Mouse (Mus musculus): ENCODE data around the gene Car8.

GRCm38 (mm10) chr4:8111891-8112290, 127.0 kb downstream of the Car8 start:
- TF ChIP-seq CTCF (conservative IDR thresholded peaks at IDR 0.05; ENCODE audit: insufficient read depth, insufficient read length, low read depth, low read length) (no peak), POLR2A (IDR thresholded peaks at IDR 0.05; ENCODE audit: low read depth, low read length) (no peak)
